Mouse (Mus musculus) mouse embryonic stem cell (cell line): Measurements from ENCODE around the gene Dgkz.

Experiments used
- in situ Hi-C, 2 experiments: fragments of 300-500 bp; cut with MboI; formaldehyde crosslinking; loops; 1 replicate in 1 of 2; 3 replicates in 1 of 2; pipeline ENCODE4 v1.14.3; 2019 to 2020; ENCODE audit warnings: low sequenced_read_pairs in 2 of 2, low pct_unique_long_range_greater_than_20kb in 1 of 2, mixed read lengths in 1 of 2; ENCODE audit not compliant: unreplicated experiment in 1 of 2

The Dgkz gene

DNA sequence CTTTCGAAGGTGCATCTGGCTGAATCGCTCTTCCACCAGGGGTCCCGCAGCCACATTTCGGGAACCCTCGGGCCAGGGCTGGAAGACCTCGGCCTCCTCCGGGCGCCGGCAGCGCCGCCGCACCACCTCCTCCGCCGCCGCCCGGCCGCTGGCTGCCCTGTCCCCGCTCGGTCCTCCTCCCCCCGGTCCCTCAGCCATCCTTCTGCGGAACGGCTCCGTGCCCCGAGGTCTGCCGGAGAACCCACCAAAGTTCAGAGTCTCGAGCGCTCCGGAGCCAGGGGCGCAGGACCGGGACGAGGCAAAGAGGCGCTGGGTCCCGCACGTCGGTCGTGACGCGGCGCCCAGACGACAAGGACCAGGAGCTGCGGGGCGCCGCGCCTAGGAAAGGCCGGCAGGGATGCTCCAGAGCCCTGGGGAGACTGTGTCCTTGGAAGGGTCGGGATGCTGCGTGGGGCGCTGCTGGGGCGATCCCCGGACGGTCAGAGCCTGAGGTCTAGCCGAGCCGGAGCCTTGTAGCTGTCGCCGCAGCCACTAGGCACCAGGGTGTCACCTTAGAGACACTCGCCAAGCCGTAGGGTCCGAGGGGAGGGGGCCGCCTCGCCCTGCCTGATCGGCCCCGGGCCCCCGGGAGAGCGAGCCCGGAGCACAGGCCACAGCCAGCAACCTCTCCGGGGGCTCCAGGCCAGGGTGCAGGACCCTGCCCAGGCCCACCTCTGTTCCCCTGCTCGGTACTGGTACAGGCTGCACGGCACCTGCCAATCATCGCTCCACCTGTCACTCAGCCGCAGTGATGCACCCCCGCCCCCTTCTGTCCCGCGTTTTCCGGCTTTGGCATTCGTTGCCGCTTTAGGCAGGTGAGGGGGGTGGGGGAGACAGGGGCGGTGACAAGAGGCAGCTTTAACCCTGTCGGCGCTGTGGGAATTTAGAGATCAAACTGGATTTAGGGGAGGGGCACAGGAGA, at the start of gene Dgkz:
Dgkz (minus strand) TSS at position 284 of the 961 bp plus-strand sequence.
- in situ Hi-C loops = no loop called here

DNA sequence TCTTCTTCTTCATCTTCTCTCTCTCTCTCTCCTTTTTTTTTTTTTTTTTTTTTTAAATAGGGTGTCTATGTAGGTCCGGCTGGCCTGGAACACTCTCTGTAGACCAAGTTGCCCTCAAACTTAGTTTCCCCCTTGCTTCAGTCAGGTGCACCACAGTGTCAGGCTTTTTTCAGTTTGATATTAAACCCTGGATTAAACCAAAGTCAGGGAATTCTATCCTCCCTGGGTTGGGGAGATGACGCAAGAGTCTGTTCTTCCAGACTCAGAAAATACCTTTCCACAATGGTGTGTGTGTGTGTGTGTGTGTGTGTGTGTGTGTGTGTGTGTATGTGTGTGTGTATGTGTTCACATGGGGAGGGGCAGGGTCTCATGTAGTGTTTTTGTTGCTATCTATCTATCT, 49.5 kb upstream of the Dgkz start:
- in situ Hi-C loops = no loop called here

DNA sequence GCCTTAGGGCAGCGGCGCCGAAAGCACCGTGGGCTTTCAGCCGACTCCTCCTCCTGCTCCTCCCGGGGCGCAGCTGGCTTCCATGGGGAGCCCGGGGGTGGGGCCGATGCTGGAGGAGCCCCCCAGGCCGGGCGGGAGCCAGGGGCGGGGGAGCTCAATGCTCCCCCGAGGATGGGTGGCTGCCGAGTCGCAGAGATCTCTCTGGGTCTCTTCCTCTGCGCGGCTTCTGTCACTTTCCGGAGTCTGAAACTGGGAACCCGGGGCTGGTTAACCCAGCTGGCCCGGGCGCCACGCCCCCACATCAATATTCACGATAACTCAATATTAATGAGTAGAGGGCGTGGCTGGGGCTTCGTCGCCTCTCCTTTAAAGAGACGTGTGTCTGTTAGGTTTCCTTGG, 48.6 kb upstream of the Dgkz start, which contains the start of gene Creb3l1:
Creb3l1 (minus strand) TSS at position 229 of the 399 bp plus-strand sequence.
- in situ Hi-C loops = no loop called here

DNA sequence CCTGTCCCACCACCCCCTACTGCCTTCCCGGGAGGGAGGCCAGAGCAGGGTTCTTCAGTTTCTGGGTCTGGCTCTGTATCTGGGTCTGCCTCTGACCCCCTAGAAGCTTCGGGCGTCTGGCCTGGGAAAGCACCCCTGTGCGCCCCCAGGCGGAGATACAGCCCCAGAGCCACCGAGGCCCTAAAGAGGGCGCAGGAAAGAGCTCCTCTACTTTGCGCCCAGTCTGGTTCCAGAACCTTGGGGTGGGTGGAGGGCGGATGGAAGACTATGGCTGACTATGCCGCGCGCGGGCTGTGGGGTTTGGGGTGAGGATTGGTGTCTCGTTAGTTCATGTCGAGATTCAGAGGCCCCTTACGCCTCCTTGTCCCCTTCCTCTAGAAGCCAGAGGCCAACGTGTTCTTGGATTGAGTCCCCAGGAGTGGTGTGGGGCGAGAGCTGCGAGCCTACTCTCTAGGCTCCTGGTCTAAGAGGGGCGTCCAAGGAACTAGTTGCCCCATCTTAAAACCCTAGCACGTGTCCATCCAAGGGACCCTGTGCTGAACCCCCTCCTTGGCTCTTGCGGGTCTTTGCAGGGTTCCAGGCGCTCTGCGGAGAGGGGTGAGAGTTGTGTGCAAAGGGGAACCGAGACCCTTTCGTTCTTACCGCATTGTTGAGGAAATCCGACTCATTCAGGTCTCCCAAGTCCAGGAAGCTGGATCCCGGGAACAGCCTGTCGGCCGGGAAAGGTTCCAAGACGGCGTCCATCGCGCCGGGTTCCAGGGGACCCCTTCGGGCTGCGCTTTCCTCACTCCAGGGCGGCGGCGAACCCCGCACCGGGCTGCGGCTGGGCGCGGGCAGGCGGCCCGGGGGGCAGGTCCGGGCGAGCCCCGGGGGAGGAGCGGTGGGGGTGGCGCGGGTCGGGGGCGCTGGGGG, 48.0 kb upstream of the Dgkz start:
- in situ Hi-C loops = no loop called here

DNA sequence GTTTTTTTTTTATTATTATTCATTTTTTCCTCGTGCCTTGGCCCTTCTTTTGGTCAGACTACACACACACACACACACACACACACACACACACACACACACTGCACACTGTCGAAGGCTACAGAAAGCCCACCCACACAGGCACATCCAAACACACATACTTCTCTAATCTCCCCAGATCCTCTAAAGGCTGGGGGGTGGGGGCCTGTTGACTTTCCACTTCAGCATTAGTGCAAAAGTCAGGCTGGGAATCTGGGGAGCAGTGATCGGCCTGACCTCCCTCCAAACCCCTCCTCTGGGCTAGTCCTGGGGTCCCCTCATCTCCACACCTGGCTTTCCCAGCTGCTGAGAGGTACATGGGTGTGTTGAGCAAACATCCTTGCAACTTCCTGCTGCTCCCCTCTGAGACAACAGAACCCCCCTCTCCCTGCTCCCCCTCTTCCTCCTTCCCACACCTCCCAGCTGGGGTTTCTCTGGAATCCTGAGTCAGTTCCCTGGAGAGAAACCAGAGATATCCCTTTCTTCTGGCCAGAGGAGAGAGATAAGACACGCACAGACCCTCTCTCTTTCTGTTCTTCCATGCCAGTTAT, 45.1 kb upstream of the Dgkz start:
- in situ Hi-C loops = no loop called here

DNA sequence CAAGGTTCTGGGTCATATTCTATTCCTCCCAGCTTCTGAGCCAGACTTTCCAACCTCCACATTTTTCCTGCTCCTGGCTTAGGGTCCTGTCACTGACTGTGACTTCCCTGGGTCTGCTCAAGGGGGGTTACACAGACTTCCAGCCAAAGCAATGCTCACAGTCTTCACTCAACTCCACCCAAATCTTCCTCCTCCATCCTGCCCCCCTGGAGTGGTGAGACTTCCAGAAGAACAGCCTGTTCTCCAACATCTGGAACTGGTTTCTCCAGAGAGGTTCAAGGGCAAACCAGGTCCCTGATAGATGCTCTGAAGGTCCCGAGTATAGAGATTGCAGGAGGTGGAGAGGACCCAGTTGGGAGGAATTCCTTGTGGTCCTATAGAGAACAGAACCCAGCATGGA, 41.8 kb upstream of the Dgkz start:
- in situ Hi-C loops = no loop called here

DNA sequence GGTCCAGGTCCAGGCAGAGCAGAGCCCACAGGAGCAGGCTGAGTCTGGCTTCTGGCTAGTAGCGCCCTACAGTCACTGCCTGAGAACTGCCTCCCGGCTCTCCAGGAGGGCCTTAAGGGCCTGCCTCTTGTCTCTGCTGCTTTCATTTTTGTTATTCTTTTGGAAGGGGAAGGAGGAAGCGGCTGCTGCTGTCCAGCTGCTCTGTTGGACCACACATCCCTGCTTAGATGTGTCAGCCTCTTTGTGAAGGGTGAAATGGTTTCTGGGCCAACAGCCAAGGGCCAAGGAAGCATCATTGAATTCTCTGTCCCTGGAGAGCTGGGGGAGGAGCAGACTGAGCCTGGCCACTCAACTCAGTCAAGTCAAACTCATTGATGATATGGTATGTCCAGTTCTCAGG, 41.3 kb upstream of the Dgkz start:
- in situ Hi-C loops = no loop called here

DNA sequence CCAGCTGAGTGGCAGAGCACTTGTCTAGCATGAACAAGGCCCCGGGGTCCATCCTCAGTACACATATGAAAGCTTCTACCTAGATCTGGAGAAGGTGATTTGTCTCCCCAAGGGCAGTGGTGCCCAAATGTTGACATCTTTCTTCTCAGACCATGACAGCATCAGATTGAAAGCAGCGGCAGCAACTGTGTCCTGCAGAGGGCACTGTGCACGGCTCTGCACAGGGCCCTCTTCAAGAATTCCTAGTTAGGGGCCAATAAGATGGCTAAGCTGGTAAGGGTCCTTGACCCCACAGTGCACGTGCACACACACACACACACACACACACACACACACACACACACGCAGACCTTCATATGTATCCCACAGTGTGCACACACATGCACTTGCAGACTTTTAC, 39.2 kb upstream of the Dgkz start:
- in situ Hi-C loops = no loop called here

DNA sequence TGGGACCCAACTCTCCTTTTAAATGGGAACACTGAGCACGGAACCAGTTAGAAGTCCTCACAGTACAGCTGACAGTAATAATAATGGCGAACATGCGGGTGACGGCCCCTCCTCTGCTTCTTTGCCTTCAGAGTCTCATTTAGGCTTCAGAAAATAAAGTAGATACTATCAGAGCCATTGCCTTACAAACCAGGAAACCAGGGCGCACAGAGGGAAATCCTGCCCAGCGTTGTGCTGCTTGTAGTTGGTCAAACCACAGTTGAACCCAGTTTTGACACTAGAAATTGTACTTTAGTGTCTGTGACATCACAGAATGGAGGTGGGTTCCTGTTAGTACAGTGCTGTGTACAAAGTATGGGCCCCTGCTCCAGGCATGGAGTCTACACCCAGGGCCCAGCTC, 38.6 kb upstream of the Dgkz start:
- in situ Hi-C loops = no loop called here

DNA sequence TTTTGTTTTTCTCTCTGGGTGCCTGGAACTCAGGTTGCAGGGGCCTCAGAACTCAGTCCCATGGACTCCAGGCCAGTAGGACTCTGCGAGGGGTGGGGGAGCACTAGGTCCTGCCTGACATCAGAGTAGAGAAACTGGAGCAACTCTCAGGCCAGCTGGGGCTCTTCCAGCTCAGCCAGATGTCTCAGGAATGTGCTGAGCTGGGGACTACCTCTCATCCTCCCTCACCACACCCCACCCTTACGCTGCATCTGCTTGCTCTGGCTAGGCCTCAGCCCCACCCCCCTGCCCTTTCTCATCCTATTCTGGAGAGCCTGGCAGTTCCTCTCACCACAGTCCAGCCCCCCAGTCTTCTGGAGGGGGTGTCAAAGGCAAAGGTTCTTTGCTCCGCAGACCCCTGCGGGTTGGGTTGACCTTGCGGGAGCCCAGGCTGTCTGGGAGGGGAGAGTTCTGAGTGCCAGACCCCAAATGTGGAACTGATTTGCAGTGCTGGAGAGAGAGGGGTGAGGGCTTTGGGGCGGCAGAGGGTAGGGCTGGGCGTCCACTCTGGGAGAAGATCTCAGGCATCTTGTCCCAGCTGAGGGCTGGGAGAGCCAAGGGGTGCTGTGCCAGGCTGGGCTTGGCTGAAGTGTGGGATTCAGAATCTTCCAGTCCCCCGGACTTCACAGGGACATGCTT, 37.2 kb upstream of the Dgkz start:
- in situ Hi-C loops = no loop called here

DNA sequence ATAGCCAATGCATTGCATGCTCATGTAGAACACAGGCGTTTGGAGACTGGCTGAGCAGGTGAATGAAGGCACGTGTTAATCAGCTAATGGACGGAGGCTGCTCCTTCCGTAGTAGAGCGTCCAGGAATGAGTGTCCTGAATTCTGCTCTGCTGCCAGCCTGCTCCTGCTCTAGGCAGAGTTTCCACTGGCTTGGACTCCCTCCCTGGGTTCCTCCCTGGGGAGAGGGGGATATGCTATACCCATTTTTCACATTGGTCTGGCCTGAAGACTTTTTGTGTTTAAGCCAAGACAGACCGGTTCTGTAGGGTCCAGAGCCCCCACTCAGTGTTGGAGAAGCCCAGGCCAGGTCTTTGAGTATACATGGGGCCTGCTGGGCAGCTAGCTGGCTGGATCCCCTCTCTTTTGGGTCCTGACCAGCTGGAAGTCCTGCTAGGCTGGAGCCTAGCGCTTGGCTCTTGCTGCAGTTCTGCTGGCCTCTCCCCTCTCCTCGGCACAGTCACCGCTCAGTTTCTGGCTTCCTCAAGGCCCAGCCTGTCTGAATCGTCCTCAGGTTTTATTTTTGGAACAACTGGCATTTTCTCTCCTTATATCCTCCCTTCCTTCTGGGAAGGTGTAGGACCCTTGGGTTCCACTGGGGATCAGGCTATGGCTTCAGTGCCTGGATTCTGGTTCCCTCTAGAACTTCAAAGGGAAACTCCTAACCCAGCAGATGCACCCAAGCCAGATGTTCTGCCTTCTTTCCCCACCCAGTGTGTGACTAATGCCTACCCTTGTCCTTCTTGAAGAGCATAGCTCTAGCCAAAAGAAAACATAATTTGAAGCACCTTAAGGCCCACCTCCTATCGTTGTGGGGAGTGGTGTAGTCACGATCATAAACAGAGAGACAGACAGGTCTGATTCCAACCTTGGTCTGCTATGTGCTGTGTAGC, 36.0 kb upstream of the Dgkz start:
- in situ Hi-C loops = no loop called here

DNA sequence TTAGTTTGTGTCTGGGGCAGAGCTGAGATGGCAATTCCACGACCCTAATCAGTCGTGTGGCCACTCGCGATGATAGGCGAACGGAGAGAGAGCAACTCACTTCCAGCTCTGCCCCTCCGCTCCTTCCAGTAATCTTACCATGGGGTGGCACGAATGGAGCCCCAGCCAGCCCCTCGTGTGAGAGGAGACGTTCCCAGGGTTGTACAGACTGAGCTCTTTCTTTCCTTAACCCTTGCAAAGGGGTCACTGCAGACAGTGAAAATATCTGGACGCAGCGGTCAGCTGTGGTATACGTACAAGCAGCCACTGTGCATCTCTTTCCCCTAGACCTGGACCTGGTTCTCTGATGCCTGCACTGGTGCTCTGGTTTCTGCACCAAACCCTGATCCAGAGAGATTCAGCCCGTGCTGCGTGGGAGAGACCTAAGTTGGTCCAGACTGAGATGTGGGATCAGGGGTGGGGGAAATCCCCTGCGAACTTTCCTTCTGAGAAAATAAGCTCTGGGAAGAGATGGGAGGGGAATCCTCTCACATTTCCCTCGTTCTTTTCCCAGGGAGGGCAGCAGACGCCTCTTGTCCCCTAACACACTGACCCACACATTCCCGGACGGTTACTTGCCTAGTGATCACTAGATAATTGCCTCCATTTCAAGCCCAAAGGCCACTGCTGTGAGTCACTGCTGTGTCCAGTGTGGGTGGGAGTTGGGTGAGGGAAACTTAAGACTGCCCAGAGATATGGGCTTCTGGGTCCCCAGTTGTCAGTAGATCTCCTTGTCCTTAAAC, 33.1 kb upstream of the Dgkz start:
- in situ Hi-C loops = no loop called here

DNA sequence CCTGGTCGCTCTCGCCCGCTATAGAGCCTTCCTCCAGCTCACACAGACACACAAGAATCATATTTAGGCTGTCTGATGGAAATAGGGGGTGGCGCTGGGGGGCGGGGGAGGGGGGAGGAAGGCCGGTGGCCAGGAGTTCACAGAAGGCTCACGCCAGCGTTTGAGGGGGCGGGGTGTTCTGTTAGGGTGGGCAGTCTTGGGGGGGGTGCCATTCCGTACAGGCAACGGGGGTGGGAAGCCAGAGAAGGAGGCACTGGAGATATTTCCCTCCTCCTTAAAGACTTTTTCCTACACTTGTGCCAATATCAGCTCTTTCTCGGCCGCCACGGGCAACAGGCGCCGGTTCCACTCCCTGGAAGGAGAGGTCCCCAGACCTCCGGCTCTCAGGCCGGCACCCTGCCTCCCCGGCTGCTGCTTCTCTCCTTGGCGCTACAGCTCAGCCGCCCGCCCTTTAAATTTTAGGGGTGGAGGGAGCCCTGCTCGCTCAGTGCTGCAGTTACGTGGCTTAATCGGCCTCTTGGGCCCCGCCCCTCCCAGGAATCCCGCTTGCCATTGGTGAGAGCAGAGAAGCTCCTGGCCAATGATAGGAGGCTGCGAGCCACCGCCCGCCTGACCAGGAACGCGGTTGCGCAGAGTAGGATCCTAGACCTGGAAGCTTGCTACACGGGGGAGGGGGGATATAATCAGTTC, 32.4 kb upstream of the Dgkz start:
- in situ Hi-C loops = no loop called here

DNA sequence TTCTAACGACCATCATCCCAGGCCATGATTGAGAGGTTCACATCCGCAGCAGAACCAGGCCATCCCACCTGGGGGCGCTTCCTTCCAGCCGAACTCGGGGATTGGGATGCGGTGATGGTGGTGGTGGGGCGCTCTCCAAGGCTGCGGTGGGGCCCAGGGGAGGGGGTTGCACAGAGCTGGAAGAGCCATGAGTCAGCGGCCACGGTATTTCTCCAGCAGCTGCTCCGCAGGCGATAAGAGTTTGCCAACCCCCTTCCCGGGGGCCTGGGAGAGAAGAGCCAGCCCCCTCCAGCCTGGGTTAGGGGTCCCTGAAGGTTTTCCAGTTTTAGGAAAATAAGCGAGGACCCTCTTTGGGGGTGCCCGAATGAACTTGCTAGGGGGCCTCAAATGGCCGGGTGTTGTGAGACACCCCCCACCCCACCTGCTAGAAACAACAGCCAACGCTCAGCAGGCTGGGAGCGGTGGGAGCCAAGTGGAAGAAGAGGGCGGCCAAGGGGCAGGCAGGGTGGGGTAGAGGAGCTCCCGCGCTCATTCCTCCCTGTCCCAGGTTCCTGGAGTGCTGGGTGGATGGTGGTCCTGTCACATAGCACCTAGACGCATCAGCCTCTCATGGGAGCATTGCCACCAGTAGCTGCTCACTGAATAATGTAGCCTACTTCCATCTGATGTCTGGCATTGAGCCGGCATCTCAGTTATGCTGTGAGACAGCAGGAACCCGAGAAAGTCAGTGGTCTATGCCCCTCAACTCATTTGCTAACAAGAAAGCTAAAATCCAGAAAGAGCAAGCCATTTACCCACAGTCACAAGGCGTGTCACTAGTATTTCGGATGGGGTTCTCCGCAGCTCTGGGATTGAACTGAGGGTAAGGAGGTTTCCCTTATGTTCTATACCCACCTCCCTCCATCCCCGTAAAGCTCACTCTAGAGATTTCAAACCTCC, 31.6 kb upstream of the Dgkz start:
- in situ Hi-C loops = no loop called here

DNA sequence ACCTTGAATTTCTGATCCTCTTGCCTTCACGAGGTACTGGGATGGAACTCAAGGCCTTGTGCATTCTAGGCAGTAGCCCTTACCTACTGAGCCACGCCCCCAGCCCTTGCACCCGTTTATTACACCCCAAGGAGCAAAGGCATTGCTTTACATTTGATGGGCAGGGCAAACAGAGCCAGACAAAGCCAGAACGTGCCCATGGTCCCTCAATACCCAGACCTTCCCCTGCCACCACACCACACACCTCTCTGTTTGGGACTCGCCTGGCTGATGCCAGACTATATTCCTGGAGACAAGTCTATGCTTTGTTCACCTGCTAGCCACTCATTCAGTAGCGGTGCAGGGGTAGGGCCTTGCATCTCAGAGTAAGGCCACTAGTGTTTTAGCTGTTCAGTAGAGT, 30.8 kb upstream of the Dgkz start:
- in situ Hi-C loops = no loop called here
